ENCODE assay signal across 8 mouse cellular contexts in genomic region chr16:34689879-34690278, GRCm38 (mm10). TPM values are rescaled to one million over a fixed set of nuclear protein-coding genes. Genes with fewer than 3 reads are reported as not detected.
DNase-seq lines count a peak whose midpoint lies in the region; ATAC-seq and TF ChIP-seq lines count a peak whose summit lies in the region.

No protein-coding gene starts in this region.

- peaks cover 15% of the 10 kb centered on the region for H3K4me1 ChIP-seq in megakaryocyte, embryonic 14.5 days
- H3K4me1 ChIP-seq in liver, embryonic 15.5 days (replicated peaks): peaks cover 15% of the 10 kb centered on the region

- TF ChIP-seq CTCF in gastrocnemius, adult 2 months (IDR thresholded peaks at IDR 0.05): no peak

- H3K9me3 ChIP-seq in megakaryocyte, embryonic 14.5 days: no peaks in the 10 kb centered on the region
- H3K9me3 ChIP-seq in liver, embryonic 15.5 days (replicated peaks): no peaks in the 10 kb centered on the region

- H3K4me2 ChIP-seq in liver, embryonic 15.5 days: no peak overlapping the region

- peaks cover 5% of the 10 kb centered on the region for H3K27me3 ChIP-seq in megakaryocyte, embryonic 14.5 days (replicated peaks)
- H3K27me3 ChIP-seq in liver, embryonic 15.5 days: peaks cover 5% of the 10 kb centered on the region; the same call in 1 of the 2 replicates

- DNase-seq in gastrocnemius, adult 2 months: no peak
- no peak for DNase-seq in gastrocnemius, postnatal 10 days
- DNase-seq in adrenal gland, adult 8-10 months: no peak
- no peak for DNase-seq in left cerebral cortex, adult 11 months (ENCODE audit: low spot score)

- H3K27ac ChIP-seq in gastrocnemius, adult 2 months: peak overlapping the region; percentile 88
- H3K27ac ChIP-seq in liver, embryonic 15.5 days (replicated peaks): no peak overlapping the region

- peak overlapping the region; percentile 93 for H3K4me3 ChIP-seq in gastrocnemius, adult 2 months
- peak overlapping the region; percentile 95 for H3K4me3 ChIP-seq in megakaryocyte, embryonic 14.5 days (replicated peaks)
- peak overlapping the region; percentile 67; the same call in 1 of the 2 replicates for H3K4me3 ChIP-seq in liver, embryonic 15.5 days (replicated peaks)

- intact Hi-C loops in gastrocnemius, adult 2 months (cut with DNase I): loop anchor here (10.0 kb wide), 3 partner anchors 385 to 565 kb away; no protein-coding TSS in a partner anchor

- no peak overlapping the region for H3K9ac ChIP-seq in liver, embryonic 15.5 days

- 64% methylated on average over 3 of the region's 3 CpGs for WGBS in liver, embryonic 15.5 days (ENCODE audit: insufficient replicate concordance)

- no peak for ATAC-seq in megakaryocyte, adult 5-6 weeks (ENCODE audit: poor library complexity, severe bottlenecking)
- ATAC-seq in liver, embryonic 15.5 days (ENCODE audit: insufficient read depth): no peak
- no peak for ATAC-seq in megakaryocyte-erythroid progenitor cell, adult 5-6 weeks (replicated peaks; ENCODE audit: low FRiP score, low TSS enrichment, poor library complexity, severe bottlenecking)

- peaks cover under 1% of the 10 kb centered on the region for H3K36me3 ChIP-seq in megakaryocyte, embryonic 14.5 days (replicated peaks; ENCODE audit: low read length)
- no peaks in the 10 kb centered on the region for H3K36me3 ChIP-seq in liver, embryonic 15.5 days (replicated peaks)

RNA-seq across cellular contexts. Expression of gene Ccdc14, which starts 0.5 kb away (rescaled TPM):
- 1 to 10 TPM; 2.1 to 2.5 TPM for total RNA-seq in gastrocnemius, adult 2 months (2021)
- total RNA-seq in gastrocnemius, postnatal 10 days (2021): 1 to 10 TPM; 5.3 to 5.6 TPM
- 0.11 TPM in 1 of 2 replicates, not detected in the other for polyA plus RNA-seq in megakaryocyte, embryonic 14.5 days (2012; ENCODE audit: insufficient read depth, low replicate concordance)
- 4.8 and 5.1 TPM in 2 replicates for total RNA-seq in megakaryocyte, adult 5-6 weeks (2015)
- total RNA-seq in megakaryocyte, adult 5-6 weeks (2017): 6.5 and 7.7 TPM in 2 replicates
- 1.9 TPM in 2 replicates for polyA plus RNA-seq in liver, embryonic 15.5 days (2015; fragmentation: Nextera tagmentation; extraction: Ambion mirVana)
- total RNA-seq in adrenal gland, adult 8-10 months (2022): 1 to 10 TPM; 2.7 to 6.3 (median 4.1) TPM
- 18.9 and 21.8 TPM in 2 replicates for total RNA-seq in megakaryocyte-erythroid progenitor cell, adult 5-6 weeks (2014; fragmentation: Nextera tagmentation)
- total RNA-seq in megakaryocyte-erythroid progenitor cell, adult 5-6 weeks (2017): 9.9 and 17.1 TPM in 2 replicates

RNA-seq across cellular contexts. Expression of gene Ropn1, which starts 40.2 kb away (rescaled TPM):
- not detected for total RNA-seq in gastrocnemius, adult 2 months (2021)
- not detected for total RNA-seq in gastrocnemius, postnatal 10 days (2021)
- polyA plus RNA-seq in megakaryocyte, embryonic 14.5 days (2012; ENCODE audit: insufficient read depth, low replicate concordance): not detected in 2 replicates
- not detected in 2 replicates for total RNA-seq in megakaryocyte, adult 5-6 weeks (2015)
- not detected in 2 replicates for total RNA-seq in megakaryocyte, adult 5-6 weeks (2017)
- polyA plus RNA-seq in liver, embryonic 15.5 days (2015; fragmentation: Nextera tagmentation; extraction: Ambion mirVana): not detected in 2 replicates
- not detected for total RNA-seq in adrenal gland, adult 8-10 months (2022)
- total RNA-seq in megakaryocyte-erythroid progenitor cell, adult 5-6 weeks (2014; fragmentation: Nextera tagmentation): not detected in 2 replicates
- not detected in 2 replicates for total RNA-seq in megakaryocyte-erythroid progenitor cell, adult 5-6 weeks (2017)

RNA-seq across cellular contexts. Expression of gene Mylk, which starts 55.1 kb away (rescaled TPM):
- 10 to 100 TPM; 22.7 to 29.5 TPM for total RNA-seq in gastrocnemius, adult 2 months (2021)
- total RNA-seq in gastrocnemius, postnatal 10 days (2021): 10 to 100 TPM; 33.0 to 38.8 TPM
- polyA plus RNA-seq in megakaryocyte, embryonic 14.5 days (2012; ENCODE audit: insufficient read depth, low replicate concordance): 66.2 and 90.1 TPM in 2 replicates
- total RNA-seq in megakaryocyte, adult 5-6 weeks (2015): 1.6 and 1.9 TPM in 2 replicates
- 2.4 and 5.0 TPM in 2 replicates for total RNA-seq in megakaryocyte, adult 5-6 weeks (2017)
- polyA plus RNA-seq in liver, embryonic 15.5 days (2015; fragmentation: Nextera tagmentation; extraction: Ambion mirVana): 4.4 and 4.9 TPM in 2 replicates
- total RNA-seq in adrenal gland, adult 8-10 months (2022): 10 to 100 TPM; 39.3 to 53.2 (median 44.5) TPM
- total RNA-seq in megakaryocyte-erythroid progenitor cell, adult 5-6 weeks (2014; fragmentation: Nextera tagmentation): 2.3 and 2.4 TPM in 2 replicates
- total RNA-seq in megakaryocyte-erythroid progenitor cell, adult 5-6 weeks (2017): 0.84 and 1.6 TPM in 2 replicates
